Mouse (Mus musculus) neural tube, embryonic 11.5 days (tissue): ENCODE results near the gene Fam104a. TPM values are rescaled to one million over a fixed set of nuclear protein-coding genes. Genes with fewer than 3 reads are reported as not detected.

Experiments
- ATAC-seq: fragments of 200-750 bp; cut with Nextera tagmentation; 2 replicates; pipeline ENCODE4 v1.8.0; 2017; ENCODE audit warnings: moderate number of reproducible peaks, mild to moderate bottlenecking, moderate TSS enrichment, moderate library complexity; ENCODE audit not compliant: insufficient read depth, low FRiP score, low TSS enrichment
- DNase-seq: peaks from one replicate; pipeline ENCODE4 v3.0.0-alpha.2; 2015; ENCODE audit warnings: low spot score
- H3K27ac ChIP-seq: fragments of 300-500 bp; sonication (generic); 2 replicates; pipeline ENCODE4 v1.5.1; 2014; ENCODE audit warnings: low read depth, mild to moderate bottlenecking, low read length
- H3K27me3 ChIP-seq: fragments of 300-500 bp; sonication (generic); 2 replicates; pipeline ENCODE4 v1.6.1; 2014; ENCODE audit warnings: mild to moderate bottlenecking, low read length, mixed read lengths; ENCODE audit not compliant: control insufficient read depth, insufficient read depth
- H3K36me3 ChIP-seq: fragments of 300-500 bp; sonication (generic); 2 replicates; pipeline ENCODE4 v1.6.1; 2014; ENCODE audit warnings: mild to moderate bottlenecking, low read length, moderate library complexity, mixed read lengths; ENCODE audit not compliant: control insufficient read depth, insufficient read depth
- H3K4me1 ChIP-seq: fragments of 300-500 bp; sonication (generic); 2 replicates; pipeline ENCODE4 v1.6.1; 2014; ENCODE audit warnings: low read length, mixed read lengths; ENCODE audit not compliant: control insufficient read depth, insufficient read depth
- H3K4me2 ChIP-seq: fragments of 300-500 bp; sonication (generic); 2 replicates; pipeline ENCODE4 v1.6.1; 2014; ENCODE audit warnings: low read depth, mild to moderate bottlenecking, moderate library complexity
- H3K4me3 ChIP-seq: fragments of 300-500 bp; sonication (generic); 2 replicates; pipeline ENCODE4 v1.5.1; 2014; ENCODE audit warnings: low read depth, low read length
- H3K9ac ChIP-seq: fragments of 300-500 bp; sonication (generic); 2 replicates; pipeline ENCODE4 v1.6.1; 2014; ENCODE audit warnings: mild to moderate bottlenecking, low read length
- H3K9me3 ChIP-seq: fragments of 300-500 bp; sonication (generic); 2 replicates; pipeline ENCODE4 v1.6.1; 2016; ENCODE audit warnings: low read length; ENCODE audit not compliant: control insufficient read depth
- WGBS: fragments of 180-500 bp; shearing (Covaris S2); extraction: QIAGEN DNeasy Blood & Tissue Kit; methylation state at CpG from one replicate; pipeline ENCODE4 v1.1.7; 2014; 5-methylcytosine and 5-hydroxymethylcytosine counted together
- polyA plus RNA-seq: library from polyadenylated mRNA; unstranded; fragments of >200 nt; fragmentation: Nextera tagmentation; extraction: Ambion mirVana; gene quantifications from 2 replicates; pipeline ENCODE4 v1.2.1, GENCODE M21; 2014

Fam104a gene
- polyA plus RNA-seq, 1 experiment from 2014 or later: 57.9 TPM

- peaks cover 8% of the 10 kb centered on the region for H3K36me3 ChIP-seq
- H3K27ac ChIP-seq: peak overlapping the region; percentile 65
- DNase-seq: peak; percentile 68
- H3K9ac ChIP-seq: no peak overlapping the region
- H3K27me3 ChIP-seq: no peaks in the 10 kb centered on the region
- H3K4me3 ChIP-seq: no peak overlapping the region
- ATAC-seq: peak; percentile 28; the same call in 1 of the 2 replicates
- no peak overlapping the region for H3K4me2 ChIP-seq
- 49% methylated on average over 2 of the region's 2 CpGs for WGBS
- no peaks in the 10 kb centered on the region for H3K9me3 ChIP-seq
- peaks cover 12% of the 10 kb centered on the region for H3K4me1 ChIP-seq
Observed at GRCm38 (mm10) chr11:113687031-113687430, 3.1 kb upstream of the Fam104a start.

- H3K4me1 ChIP-seq: peaks cover 14% of the 10 kb centered on the region
- peak overlapping the region; percentile 91 for H3K4me3 ChIP-seq
- ATAC-seq: no peak
- H3K36me3 ChIP-seq: peaks cover 8% of the 10 kb centered on the region
- WGBS: 44% methylated on average over 25 of the region's 25 CpGs
- no peaks in the 10 kb centered on the region for H3K9me3 ChIP-seq
- peak overlapping the region; percentile 86 for H3K4me2 ChIP-seq
- H3K27ac ChIP-seq: no peak overlapping the region
- no peak for DNase-seq
- peak overlapping the region; percentile 87 for H3K9ac ChIP-seq
- no peaks in the 10 kb centered on the region for H3K27me3 ChIP-seq
Observed at GRCm38 (mm10) chr11:113684707-113685426, 912 bp upstream of the Fam104a start.

- Histone ChIP-seq H3K36me3 (peaks cover under 1% of the 10 kb centered on the region), H3K4me3 (peak overlapping the region; percentile 91), H3K4me2 (peak overlapping the region; percentile 86), H3K9ac (peak overlapping the region; percentile 87), H3K27ac (peak overlapping the region; percentile 95), H3K4me1 (peaks cover 14% of the 10 kb centered on the region), H3K9me3 (no peaks in the 10 kb centered on the region), H3K27me3 (no peaks in the 10 kb centered on the region)
- DNase-seq (no peak), ATAC-seq (peak; percentile 73)
- under 1% methylated on average over 35 of the region's 38 CpGs for WGBS
Observed at GRCm38 (mm10) chr11:113683627-113683956, 363 bp downstream of the Fam104a start.

GRCm38 (mm10) chr11:113682897-113683626 is 893 bp downstream of the Fam104a start:
- peak overlapping the region; percentile 87 for H3K9ac ChIP-seq
- 4% methylated on average over 38 of the region's 38 CpGs for WGBS
- peaks cover 14% of the 10 kb centered on the region for H3K4me1 ChIP-seq
- H3K27ac ChIP-seq: peak overlapping the region; percentile 95
- H3K27me3 ChIP-seq: no peaks in the 10 kb centered on the region
- H3K4me3 ChIP-seq: peak overlapping the region; percentile 91
- peak overlapping the region; percentile 86 for H3K4me2 ChIP-seq
- DNase-seq: peak; percentile 69
- peak; percentile 14 for ATAC-seq
- H3K9me3 ChIP-seq: no peaks in the 10 kb centered on the region
- H3K36me3 ChIP-seq: no peaks in the 10 kb centered on the region

- peaks cover 13% of the 10 kb centered on the region for H3K4me1 ChIP-seq
- H3K4me3 ChIP-seq: no peak overlapping the region
Observed at GRCm38 (mm10) chr11:113681979-113682378, 2.0 kb downstream of the Fam104a start.

GRCm38 (mm10) chr11:113680954-113681353 is 3.0 kb downstream of the Fam104a start:
- no peak overlapping the region for H3K4me2 ChIP-seq
- 82% methylated on average over 2 of the region's 2 CpGs for WGBS
- no peaks in the 10 kb centered on the region for H3K9me3 ChIP-seq
- ATAC-seq: no peak
- H3K4me1 ChIP-seq: peaks cover 8% of the 10 kb centered on the region
- no peak overlapping the region for H3K4me3 ChIP-seq
- no peak for DNase-seq
- no peak overlapping the region for H3K27ac ChIP-seq
- H3K27me3 ChIP-seq: no peaks in the 10 kb centered on the region
- no peak overlapping the region for H3K9ac ChIP-seq
- peaks cover 4% of the 10 kb centered on the region; the same call in 1 of the 2 replicates for H3K36me3 ChIP-seq

More at GRCm38 (mm10) chr11:113681979-113682378, 2.0 kb downstream of the Fam104a start:
- Histone ChIP-seq H3K36me3 (peaks cover under 1% of the 10 kb centered on the region; the same call in 1 of the 2 replicates), H3K9me3 (no peaks in the 10 kb centered on the region), H3K27ac (no peak overlapping the region), H3K27me3 (no peaks in the 10 kb centered on the region), H3K9ac (no peak overlapping the region), H3K4me2 (peak overlapping the region; percentile 86; the same call in 1 of the 2 replicates)
- ATAC-seq (no peak), DNase-seq (no peak)

- H3K9ac ChIP-seq: no peak overlapping the region
- H3K27ac ChIP-seq: no peak overlapping the region
- H3K4me3 ChIP-seq: no peak overlapping the region
- peaks cover 4% of the 10 kb centered on the region; the same call in 1 of the 2 replicates for H3K36me3 ChIP-seq
- no peak overlapping the region for H3K4me2 ChIP-seq
- H3K9me3 ChIP-seq: no peaks in the 10 kb centered on the region
- H3K4me1 ChIP-seq: peaks cover 8% of the 10 kb centered on the region
- DNase-seq: no peak
- WGBS: 85% methylated on average over 8 of the region's 8 CpGs
- no peaks in the 10 kb centered on the region for H3K27me3 ChIP-seq
- no peak for ATAC-seq
Observed at GRCm38 (mm10) chr11:113678373-113678772, 5.6 kb downstream of the Fam104a start.

GRCm38 (mm10) chr11:113677378-113677777 is 6.6 kb downstream of the Fam104a start:
- H3K9me3 ChIP-seq: no peaks in the 10 kb centered on the region
- no peak for ATAC-seq
- DNase-seq: no peak
- H3K27ac ChIP-seq: no peak overlapping the region
- H3K4me1 ChIP-seq: peaks cover 3% of the 10 kb centered on the region
- no peak overlapping the region for H3K9ac ChIP-seq
- WGBS: 91% methylated on average over 2 of the region's 2 CpGs
- no peak overlapping the region for H3K4me3 ChIP-seq
- peaks cover 8% of the 10 kb centered on the region; the same call in 1 of the 2 replicates for H3K36me3 ChIP-seq
- H3K4me2 ChIP-seq: no peak overlapping the region
- no peaks in the 10 kb centered on the region for H3K27me3 ChIP-seq
